Mouse (Mus musculus) hindlimb bud, embryonic 11.5 days (tissue): ENCODE measurements around the gene Uso1.
"Not testable (repeated sequence)": the region's sequence is repeated elsewhere in the genome, so short reads cannot be mapped to it uniquely, and the experiment has no call there.

ENCODE experiments used
- DNase-seq: peaks from one replicate; pipeline ENCODE4 v3.0.0-alpha.2; 2012; ENCODE audit warnings: low read depth, low spot score; ENCODE audit errors: extremely low spot score

Uso1 gene

GRCm38 (mm10) chr5:92188881-92189483 lies 51.2 kb downstream of the Uso1 start:
- DNase-seq: no peak

- DNase-seq: not testable (repeated sequence)
These were observed 58.0 kb downstream of the Uso1 start for GRCm38 (mm10) chr5:92195716-92196115.

- DNase-seq: no peak
These were observed 59.4 kb downstream of the Uso1 start for GRCm38 (mm10) chr5:92196895-92197811.

GRCm38 (mm10) chr5:92198266-92198665 lies 60.5 kb downstream of the Uso1 start:
- DNase-seq: no peak

- no peak for DNase-seq
These were observed 66.7 kb downstream of the Uso1 start for GRCm38 (mm10) chr5:92204162-92205036.

- no peak for DNase-seq
These were observed 67.4 kb downstream of the Uso1 start for GRCm38 (mm10) chr5:92205184-92205583.

GRCm38 (mm10) chr5:92205706-92206105 lies 68.0 kb downstream of the Uso1 start:
- no peak for DNase-seq

- DNase-seq: no peak
These were observed 68.4 kb downstream of the Uso1 start for GRCm38 (mm10) chr5:92206121-92206520.

- no peak for DNase-seq
These were observed 72.5 kb downstream of the Uso1 start for GRCm38 (mm10) chr5:92210205-92210604.

- DNase-seq: no peak
These were observed 74.5 kb downstream of the Uso1 start for GRCm38 (mm10) chr5:92212231-92212630.

- no peak for DNase-seq
These were observed 77.6 kb downstream of the Uso1 start, which contains the start of gene U90926 for GRCm38 (mm10) chr5:92215308-92215707. Gene U90926 (minus strand): TSS chr5:92215408.

- DNase-seq: no peak
These were observed 81.4 kb downstream of the Uso1 start for GRCm38 (mm10) chr5:92218915-92219793.

GRCm38 (mm10) chr5:92219826-92220225 lies 82.1 kb downstream of the Uso1 start:
- DNase-seq: no peak

GRCm38 (mm10) chr5:92220287-92220902 lies 82.7 kb downstream of the Uso1 start:
- DNase-seq: no peak

- no peak for DNase-seq
These were observed 90.0 kb downstream of the Uso1 start for GRCm38 (mm10) chr5:92227782-92228181.

GRCm38 (mm10) chr5:92228776-92229175 lies 91.0 kb downstream of the Uso1 start:
- DNase-seq: no peak

GRCm38 (mm10) chr5:92229514-92229913 lies 91.8 kb downstream of the Uso1 start:
- no peak for DNase-seq

GRCm38 (mm10) chr5:92230306-92230705 lies 92.6 kb downstream of the Uso1 start:
- no peak for DNase-seq

GRCm38 (mm10) chr5:92231836-92232235 lies 94.1 kb downstream of the Uso1 start:
- DNase-seq: no peak

GRCm38 (mm10) chr5:92233366-92233765 lies 95.6 kb downstream of the Uso1 start:
- no peak for DNase-seq
